Mouse (Mus musculus) lung, embryonic 14.5 days (tissue): Measurements from ENCODE around the gene Man1a. TPM values are rescaled to one million over a fixed set of nuclear protein-coding genes. Genes with fewer than 3 reads are reported as not detected.

Source experiments
- ATAC-seq: fragments of 200-750 bp; cut with Nextera tagmentation; 2 replicates; pipeline ENCODE4 v1.8.0; 2017; ENCODE audit warnings: mild to moderate bottlenecking, moderate TSS enrichment, moderate library complexity; ENCODE audit not compliant: insufficient read depth
- DNase-seq: peaks from one replicate; pipeline ENCODE4 v3.0.0-alpha.2; 2015
- H3K27ac ChIP-seq: fragments of 300-500 bp; sonication (generic); 2 replicates; pipeline ENCODE4 v1.5.1; 2014; ENCODE audit warnings: low read depth, mild to moderate bottlenecking, moderate library complexity
- H3K27me3 ChIP-seq: fragments of 300-500 bp; sonication (generic); 2 replicates; pipeline ENCODE4 v1.6.1; 2014; ENCODE audit warnings: low read length, control low read depth; ENCODE audit not compliant: insufficient read depth
- H3K36me3 ChIP-seq: fragments of 300-500 bp; sonication (generic); 2 replicates; pipeline ENCODE4 v1.6.1; 2014; ENCODE audit warnings: control low read depth; ENCODE audit not compliant: insufficient read depth
- H3K4me1 ChIP-seq: fragments of 300-500 bp; sonication (generic); 2 replicates; pipeline ENCODE4 v1.6.1; 2014; ENCODE audit warnings: antibody characterized with exemption, control low read depth; ENCODE audit not compliant: insufficient read depth
- H3K4me2 ChIP-seq: fragments of 300-500 bp; sonication (generic); 2 replicates; pipeline ENCODE4 v1.6.1; 2014; ENCODE audit warnings: mild to moderate bottlenecking
- H3K4me3 ChIP-seq: fragments of 300-500 bp; sonication (generic); 2 replicates; pipeline ENCODE4 v1.5.1; 2014; ENCODE audit warnings: low read depth, low read length
- H3K9ac ChIP-seq: fragments of 300-500 bp; sonication (generic); 2 replicates; pipeline ENCODE4 v1.6.1; 2014
- H3K9me3 ChIP-seq: fragments of 300-500 bp; sonication (generic); 2 replicates; pipeline ENCODE4 v1.6.1; 2016; ENCODE audit warnings: low read depth, low read length, control low read depth
- CTCF ChIP-seq: IDR thresholded peaks from 2 replicates; pipeline ENCODE4 v1.5.1; 2016; ENCODE audit warnings: antibody characterized with exemption, low read depth
- WGBS: fragments of 180-500 bp; shearing (Covaris S2); extraction: QIAGEN DNeasy Blood & Tissue Kit; methylation state at CpG from one replicate; pipeline ENCODE4 v1.1.7; 2014; 5-methylcytosine and 5-hydroxymethylcytosine counted together
- polyA plus RNA-seq: library from polyadenylated mRNA; unstranded; fragments of >200 nt; fragmentation: Nextera tagmentation; extraction: Ambion mirVana; gene quantifications from 2 replicates; pipeline ENCODE4 v1.2.1, GENCODE M21; 2014

The Man1a gene
- polyA plus RNA-seq, 1 experiment from 2014 or later: 4.7 TPM

GRCm38 (mm10) chr10:54062835-54063234, 13.6 kb downstream of the Man1a start:
- no peak overlapping the region for H3K4me3 ChIP-seq
- no peak for ATAC-seq
- H3K27ac ChIP-seq: no peak overlapping the region
- WGBS: 82% methylated on average over 11 of the region's 11 CpGs
- H3K9me3 ChIP-seq: no peaks in the 10 kb centered on the region
- H3K4me2 ChIP-seq: no peak overlapping the region
- no peaks in the 10 kb centered on the region for H3K4me1 ChIP-seq
- no peaks in the 10 kb centered on the region for H3K27me3 ChIP-seq
- TF ChIP-seq CTCF: no peak
- H3K9ac ChIP-seq: no peak overlapping the region
- no peak for DNase-seq
- no peaks in the 10 kb centered on the region for H3K36me3 ChIP-seq

GRCm38 (mm10) chr10:54061159-54061558, 15.2 kb downstream of the Man1a start:
- ATAC-seq: no peak
- no peak for TF ChIP-seq CTCF
- 94% methylated on average over 4 of the region's 4 CpGs for WGBS

GRCm38 (mm10) chr10:54060587-54060986, 15.8 kb downstream of the Man1a start:
- no peak for TF ChIP-seq CTCF
- no peak for ATAC-seq
- DNase-seq: no peak
- Histone ChIP-seq H3K36me3 (no peaks in the 10 kb centered on the region), H3K4me2 (no peak overlapping the region), H3K4me1 (no peaks in the 10 kb centered on the region), H3K4me3 (no peak overlapping the region), H3K27me3 (no peaks in the 10 kb centered on the region), H3K9ac (no peak overlapping the region), H3K9me3 (no peaks in the 10 kb centered on the region), H3K27ac (no peak overlapping the region)
- 81% methylated on average over 7 of the region's 7 CpGs for WGBS

More at GRCm38 (mm10) chr10:54061159-54061558, 15.2 kb downstream of the Man1a start:
- H3K27ac ChIP-seq: no peak overlapping the region
- no peak overlapping the region for H3K4me2 ChIP-seq
- H3K4me1 ChIP-seq: no peaks in the 10 kb centered on the region
- no peaks in the 10 kb centered on the region for H3K27me3 ChIP-seq
- no peak for DNase-seq
- H3K4me3 ChIP-seq: no peak overlapping the region
- no peak overlapping the region for H3K9ac ChIP-seq
- no peaks in the 10 kb centered on the region for H3K36me3 ChIP-seq
- no peaks in the 10 kb centered on the region for H3K9me3 ChIP-seq

GRCm38 (mm10) chr10:54059679-54060249, 16.6 kb downstream of the Man1a start:
- H3K4me1 ChIP-seq: no peaks in the 10 kb centered on the region
- WGBS: 39% methylated on average over 6 of the region's 6 CpGs
- H3K4me2 ChIP-seq: no peak overlapping the region
- DNase-seq (peak; percentile 32), ATAC-seq (no peak)
- no peak overlapping the region for H3K9ac ChIP-seq
- TF ChIP-seq CTCF: peak; percentile 44
- H3K27me3 ChIP-seq: no peaks in the 10 kb centered on the region
- H3K9me3 ChIP-seq: no peaks in the 10 kb centered on the region
- no peaks in the 10 kb centered on the region for H3K36me3 ChIP-seq
- H3K4me3 ChIP-seq: no peak overlapping the region
- no peak overlapping the region for H3K27ac ChIP-seq

- H3K4me2 ChIP-seq: no peak overlapping the region
- no peak for TF ChIP-seq CTCF
- no peak for ATAC-seq
Measured at GRCm38 (mm10) chr10:54059092-54059496, 17.3 kb downstream of the Man1a start.

GRCm38 (mm10) chr10:54058657-54059056, 17.8 kb downstream of the Man1a start:
- Histone ChIP-seq H3K9ac (no peak overlapping the region), H3K9me3 (no peaks in the 10 kb centered on the region), H3K4me3 (no peak overlapping the region), H3K4me2 (no peak overlapping the region), H3K36me3 (no peaks in the 10 kb centered on the region), H3K27me3 (no peaks in the 10 kb centered on the region), H3K27ac (no peak overlapping the region), H3K4me1 (no peaks in the 10 kb centered on the region)
- DNase-seq (no peak), ATAC-seq (no peak)
- 40% methylated on average over 3 of the region's 3 CpGs for WGBS
- no peak for TF ChIP-seq CTCF

More at GRCm38 (mm10) chr10:54059092-54059496, 17.3 kb downstream of the Man1a start:
- Histone ChIP-seq H3K4me3 (no peak overlapping the region), H3K9me3 (no peaks in the 10 kb centered on the region), H3K9ac (no peak overlapping the region), H3K27ac (no peak overlapping the region), H3K27me3 (no peaks in the 10 kb centered on the region), H3K36me3 (no peaks in the 10 kb centered on the region), H3K4me1 (no peaks in the 10 kb centered on the region)
- DNase-seq: no peak
- WGBS: 11% methylated on average over 3 of the region's 3 CpGs

- TF ChIP-seq CTCF: no peak
- H3K27me3 ChIP-seq: no peaks in the 10 kb centered on the region
- no peaks in the 10 kb centered on the region for H3K4me1 ChIP-seq
- no peak overlapping the region for H3K4me2 ChIP-seq
- H3K9me3 ChIP-seq: no peaks in the 10 kb centered on the region
- 86% methylated on average over 4 of the region's 4 CpGs for WGBS
- no peak overlapping the region for H3K9ac ChIP-seq
- ATAC-seq (no peak), DNase-seq (no peak)
- H3K4me3 ChIP-seq: no peak overlapping the region
- no peaks in the 10 kb centered on the region for H3K36me3 ChIP-seq
- H3K27ac ChIP-seq: no peak overlapping the region
Measured at GRCm38 (mm10) chr10:54054188-54054587, 22.2 kb downstream of the Man1a start.
